Mouse (Mus musculus) MN1 (cell line): ENCODE measurements around the gene Pnrc1.

Experiments
- DNase-seq: peaks from one replicate; pipeline ENCODE4 v3.0.0-alpha.2; 2016; ENCODE audit warnings: low spot score

Pnrc1 gene

DNA sequence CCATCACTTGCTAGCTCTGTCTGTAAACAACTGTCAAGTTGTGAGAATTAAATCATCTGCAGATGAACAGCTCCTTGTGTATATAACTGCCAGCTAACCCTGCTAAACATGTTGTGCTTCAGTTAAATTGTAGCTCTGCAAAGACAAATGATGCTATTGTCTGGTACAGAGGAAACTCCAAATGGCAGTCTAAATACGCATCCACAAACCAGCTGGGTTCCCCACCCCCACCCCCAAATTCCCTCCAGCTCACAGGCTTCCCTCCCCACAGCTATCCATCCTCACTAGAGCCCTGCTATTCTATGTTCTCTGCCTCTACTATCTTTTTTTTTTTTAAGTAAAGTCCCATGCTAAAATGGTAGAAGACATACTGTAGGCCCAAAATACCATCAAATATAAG lies 68.1 kb downstream of the Pnrc1 start:
- DNase-seq, result no peak

DNA sequence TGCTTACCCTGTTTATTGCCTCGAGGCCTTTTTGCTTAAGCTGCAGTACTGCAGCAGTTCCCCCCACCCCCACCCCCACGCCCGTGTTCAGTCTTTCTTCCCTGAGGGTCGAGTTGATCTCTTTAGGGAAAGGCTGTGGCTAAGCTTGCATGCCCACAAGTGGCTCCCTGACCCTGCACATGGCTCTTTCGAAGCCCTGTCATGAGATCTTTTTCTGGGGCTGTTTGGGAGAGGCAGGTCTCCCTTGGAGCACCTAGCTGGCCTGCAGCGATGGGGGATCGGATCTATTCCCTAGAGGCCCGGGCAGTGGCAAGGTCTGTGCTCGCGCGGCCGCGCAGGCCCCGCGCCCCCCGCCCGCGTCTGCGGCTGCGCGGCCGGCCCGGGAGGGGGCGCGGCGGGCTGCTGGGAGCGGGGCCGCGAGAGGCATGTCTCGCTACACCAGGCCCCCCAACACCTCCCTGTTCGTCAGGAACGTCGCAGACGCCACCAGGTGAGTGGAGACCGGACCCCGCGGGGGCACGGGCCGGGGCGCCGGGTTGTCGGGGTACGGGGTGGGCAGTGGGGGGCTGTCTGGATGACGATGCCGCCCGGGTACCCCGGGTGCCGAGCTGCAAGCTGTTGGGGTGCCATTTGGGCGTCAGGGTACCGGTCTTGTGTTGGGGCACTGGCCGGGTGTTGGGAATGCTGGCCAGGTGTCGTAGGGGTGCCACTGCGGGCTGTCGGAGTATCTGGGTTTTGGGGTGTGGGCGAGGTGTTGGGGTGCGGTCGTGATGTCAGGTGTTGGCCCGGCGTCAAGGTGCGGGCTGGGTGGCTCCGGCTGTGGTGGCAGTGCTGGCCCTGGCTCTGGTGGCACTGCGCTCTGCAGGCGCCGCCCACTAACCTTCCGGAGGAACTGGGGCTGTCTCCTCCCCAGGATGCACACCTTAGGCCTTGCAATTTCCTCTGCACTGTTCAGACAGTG lies 80.8 kb downstream of the Pnrc1 start, which contains the start of gene Srsf12:
Gene Srsf12 (plus strand): TSS at position 111 of the 961 bp plus-strand sequence.
- peak; percentile 16 for DNase-seq

GRCm38 (mm10) chr4:33207551-33207950 lies 82.4 kb downstream of the Pnrc1 start:
- no peak for DNase-seq

DNA sequence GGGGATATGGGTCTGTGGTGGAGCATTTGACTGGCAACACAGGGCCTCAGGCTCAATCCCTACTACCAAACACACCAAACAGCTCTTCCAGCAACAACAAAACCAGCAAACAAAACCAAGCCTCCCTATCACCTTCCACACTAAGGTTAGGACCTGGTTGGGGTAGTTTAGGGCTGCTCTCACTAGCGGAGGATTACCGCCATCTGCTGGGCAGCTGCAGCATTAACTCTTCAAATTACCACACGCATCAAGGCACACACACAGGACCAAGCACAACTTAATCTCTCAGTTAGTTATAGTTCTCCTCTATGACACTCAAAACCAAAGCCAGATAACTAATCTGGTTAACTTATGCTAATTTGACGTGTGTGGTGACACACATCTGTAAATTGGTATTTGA lies 85.3 kb downstream of the Pnrc1 start:
- peak; percentile 45 for DNase-seq

GRCm38 (mm10) chr4:33198117-33198516 lies 91.8 kb downstream of the Pnrc1 start:
- DNase-seq, result no peak
